Mouse (Mus musculus) megakaryocyte, embryonic 14.5 days (primary cell): ENCODE measurements around the gene Gphb5. TPM values are rescaled to one million over a fixed set of nuclear protein-coding genes. Genes with fewer than 3 reads are reported as not detected.

ENCODE experiments used
- H3K27me3 ChIP-seq: replicated peaks from 2 replicates; pipeline ENCODE3; 2012; ENCODE audit warnings: inconsistent platforms
- H3K36me3 ChIP-seq: replicated peaks from 2 replicates; pipeline ENCODE3; 2012; ENCODE audit warnings: low read length, inconsistent platforms, mixed read lengths
- H3K4me1 ChIP-seq: 2 replicates; pipeline ENCODE4 v1.6.1; 2012; ENCODE audit warnings: inconsistent platforms
- H3K4me3 ChIP-seq: replicated peaks from 2 replicates; pipeline ENCODE3; 2012; ENCODE audit warnings: moderate library complexity, mild to moderate bottlenecking, inconsistent platforms
- H3K9me3 ChIP-seq: 2 replicates; pipeline ENCODE4 v1.6.1; 2012; ENCODE audit warnings: inconsistent platforms
- FLI1 ChIP-seq: IDR thresholded peaks from 2 replicates; pipeline ENCODE4 v1.6.1; 2012; ENCODE audit warnings: low read length, inconsistent platforms, mixed read lengths
- GATA1 ChIP-seq: IDR thresholded peaks from 3 replicates; pipeline ENCODE4 v1.6.1; 2012; ENCODE audit warnings: mixed read lengths, low read length, inconsistent platforms, borderline replicate concordance
- polyA plus RNA-seq: library from polyadenylated mRNA; stranded (reverse); fragments of >175 nt; gene quantifications from 2 replicates; pipeline ENCODE4 v1.2.3, GENCODE M21; 2012; ENCODE audit warnings: low replicate concordance; ENCODE audit not compliant: insufficient read depth

Gene Gphb5
- polyA plus RNA-seq, 1 experiment, result not detected

GRCm38 (mm10) chr12:75396616-75397015 lies 20.0 kb downstream of the Gphb5 start:
- TF ChIP-seq GATA1 (no peak), FLI1 (no peak)
- peaks cover 6% of the 10 kb centered on the region for H3K4me1 ChIP-seq
- no peaks in the 10 kb centered on the region for H3K27me3 ChIP-seq
- H3K36me3 ChIP-seq, result peaks cover 22% of the 10 kb centered on the region
- H3K9me3 ChIP-seq, result no peaks in the 10 kb centered on the region
- no peak overlapping the region for H3K4me3 ChIP-seq

- no peak for TF ChIP-seq GATA1
- no peak for TF ChIP-seq FLI1
- peaks cover 11% of the 10 kb centered on the region for H3K36me3 ChIP-seq
- H3K9me3 ChIP-seq, result no peaks in the 10 kb centered on the region
- no peak overlapping the region for H3K4me3 ChIP-seq
- peaks cover 6% of the 10 kb centered on the region for H3K4me1 ChIP-seq
- no peaks in the 10 kb centered on the region for H3K27me3 ChIP-seq
Measured at GRCm38 (mm10) chr12:75394011-75394773, 22.4 kb downstream of the Gphb5 start.

DNA sequence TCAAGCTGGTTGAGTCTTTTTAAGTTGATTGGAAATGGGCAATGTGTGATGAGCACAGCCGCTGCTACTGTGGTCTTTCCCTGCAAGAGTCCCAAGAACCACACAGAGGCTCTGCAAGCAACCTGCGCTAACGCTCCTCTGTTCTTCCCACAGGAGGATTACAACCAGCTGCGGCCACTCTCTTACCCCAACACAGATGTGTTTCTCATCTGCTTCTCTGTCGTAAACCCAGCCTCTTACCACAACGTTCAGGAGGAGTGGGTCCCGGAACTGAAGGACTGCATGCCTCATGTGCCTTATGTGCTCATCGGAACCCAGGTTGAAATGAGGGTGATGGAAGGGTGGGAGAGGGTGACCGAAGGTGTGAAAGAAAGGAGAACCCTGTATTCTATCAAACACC lies 25.1 kb downstream of the Gphb5 start:
- Histone ChIP-seq H3K9me3 (no peaks in the 10 kb centered on the region), H3K27me3 (peaks cover 3% of the 10 kb centered on the region), H3K36me3 (peaks cover 8% of the 10 kb centered on the region), H3K4me1 (peaks cover 6% of the 10 kb centered on the region), H3K4me3 (no peak overlapping the region)
- TF ChIP-seq GATA1 (no peak), FLI1 (no peak)

DNA sequence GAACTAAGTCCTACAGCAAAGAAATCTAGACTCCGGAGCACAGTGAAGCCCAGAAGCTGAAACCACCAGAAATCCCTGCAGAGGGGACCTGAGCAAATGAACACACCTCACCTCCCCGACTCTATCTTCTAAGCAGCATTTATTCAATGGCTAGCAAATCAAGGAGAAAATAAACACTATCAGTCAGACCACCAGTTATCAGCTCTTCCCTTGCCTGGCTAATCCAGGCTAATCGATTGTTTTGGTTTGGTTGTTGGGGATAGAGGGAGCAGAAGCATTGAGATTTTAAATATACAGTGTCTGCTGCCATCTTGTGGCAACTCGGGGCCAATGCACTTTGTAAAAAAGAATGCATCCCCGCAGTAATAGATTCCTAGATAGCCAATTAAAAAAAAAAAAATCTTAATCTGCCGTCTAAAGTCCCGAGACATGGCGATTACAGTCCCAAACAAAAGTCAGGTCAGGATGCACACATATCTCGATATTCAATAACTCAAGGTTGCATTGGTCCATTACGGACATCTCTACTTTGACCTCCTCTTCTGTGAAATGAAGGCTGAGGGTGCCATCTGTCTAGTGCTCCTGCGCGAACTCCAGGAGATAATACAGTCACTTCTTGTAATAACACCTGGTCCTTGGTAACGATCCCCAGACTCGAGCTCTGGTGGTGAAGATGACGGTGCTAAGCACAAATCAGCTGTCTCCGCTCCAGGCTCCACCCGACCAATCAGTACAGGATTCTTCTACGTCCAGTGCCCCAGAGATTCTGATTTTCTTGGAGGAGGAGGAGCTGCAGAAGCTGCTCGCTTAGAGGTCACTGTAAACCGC lies 27.1 kb downstream of the Gphb5 start:
- H3K4me1 ChIP-seq, result peaks cover 6% of the 10 kb centered on the region
- H3K4me3 ChIP-seq, result no peak overlapping the region
- H3K9me3 ChIP-seq, result no peaks in the 10 kb centered on the region
- no peak for TF ChIP-seq GATA1
- TF ChIP-seq FLI1, result no peak
- H3K36me3 ChIP-seq, result no peaks in the 10 kb centered on the region
- H3K27me3 ChIP-seq, result peaks cover 3% of the 10 kb centered on the region

DNA sequence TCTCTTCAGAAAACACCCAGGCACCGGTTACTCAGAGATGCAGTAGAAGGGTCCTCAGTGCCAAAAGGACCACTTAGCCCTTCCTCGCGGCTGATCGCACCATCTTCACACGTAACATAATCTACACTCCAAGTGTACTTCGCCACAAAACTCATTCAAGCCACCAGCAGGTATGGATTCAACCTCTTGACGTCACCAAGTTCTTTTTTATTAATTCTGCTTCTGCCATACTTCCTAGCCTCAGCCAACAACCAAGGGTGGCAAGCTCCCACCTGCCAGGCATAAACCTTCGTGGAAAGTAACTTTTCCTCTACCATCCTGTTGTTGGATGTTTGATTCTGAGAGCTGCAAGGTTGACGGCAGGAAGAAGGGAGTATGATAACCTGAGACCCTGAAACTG lies 28.1 kb downstream of the Gphb5 start:
- Histone ChIP-seq H3K36me3 (no peaks in the 10 kb centered on the region), H3K27me3 (peaks cover 3% of the 10 kb centered on the region), H3K4me1 (peaks cover 6% of the 10 kb centered on the region), H3K4me3 (no peak overlapping the region), H3K9me3 (no peaks in the 10 kb centered on the region)
- TF ChIP-seq GATA1 (no peak), FLI1 (no peak)

DNA sequence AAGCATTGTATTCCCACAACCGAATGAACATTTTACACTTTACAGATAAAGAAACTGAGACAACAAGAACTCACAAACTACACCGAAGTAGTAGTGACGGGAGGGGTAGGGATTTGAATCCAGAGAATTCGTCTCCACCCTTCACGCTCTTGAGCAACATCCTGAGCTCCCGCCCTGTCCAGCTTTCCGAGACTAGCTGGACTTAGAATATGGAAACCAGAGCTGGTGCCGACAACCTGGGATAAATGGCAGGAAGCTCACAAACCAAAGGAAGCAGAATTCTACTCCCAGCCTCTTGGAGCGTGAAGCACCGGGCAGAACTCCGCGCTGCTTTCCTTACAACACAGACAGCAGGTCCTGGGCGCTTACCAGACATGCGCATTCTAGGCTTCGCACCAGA lies 28.7 kb downstream of the Gphb5 start:
- Histone ChIP-seq H3K27me3 (peaks cover 3% of the 10 kb centered on the region), H3K4me1 (peaks cover 2% of the 10 kb centered on the region), H3K4me3 (no peak overlapping the region), H3K36me3 (no peaks in the 10 kb centered on the region), H3K9me3 (no peaks in the 10 kb centered on the region)
- TF ChIP-seq GATA1, result no peak
- TF ChIP-seq FLI1, result no peak

GRCm38 (mm10) chr12:75387156-75387555 lies 29.4 kb downstream of the Gphb5 start:
- H3K36me3 ChIP-seq, result no peaks in the 10 kb centered on the region
- H3K4me1 ChIP-seq, result no peaks in the 10 kb centered on the region
- H3K9me3 ChIP-seq, result no peaks in the 10 kb centered on the region
- peaks cover 3% of the 10 kb centered on the region for H3K27me3 ChIP-seq
- H3K4me3 ChIP-seq, result no peak overlapping the region
- TF ChIP-seq FLI1 (no peak), GATA1 (no peak)

DNA sequence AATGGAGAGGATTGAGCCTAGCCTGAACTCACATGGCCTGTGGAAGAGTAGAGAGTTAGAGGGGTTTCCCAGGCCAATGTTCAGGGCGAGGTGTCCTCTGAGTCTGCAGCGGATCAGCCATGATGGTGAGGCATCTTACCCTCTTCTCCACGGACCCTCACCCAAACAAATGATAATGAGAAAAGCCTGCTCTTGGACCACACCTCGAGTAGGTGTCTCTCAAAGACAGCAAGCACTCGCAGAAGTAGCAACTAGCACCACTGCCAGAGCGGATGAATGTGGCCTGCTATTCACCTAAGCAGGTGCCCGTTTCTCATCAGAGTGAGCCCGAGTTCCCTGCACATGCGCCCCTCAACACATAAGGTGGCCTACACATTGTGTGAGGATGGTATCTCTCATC lies 29.9 kb downstream of the Gphb5 start:
- H3K27me3 ChIP-seq, result peaks cover 3% of the 10 kb centered on the region
- no peak for TF ChIP-seq GATA1
- TF ChIP-seq FLI1, result no peak
- no peaks in the 10 kb centered on the region for H3K9me3 ChIP-seq
- no peaks in the 10 kb centered on the region for H3K4me1 ChIP-seq
- H3K36me3 ChIP-seq, result no peaks in the 10 kb centered on the region
- no peak overlapping the region for H3K4me3 ChIP-seq

- peaks cover 4% of the 10 kb centered on the region; the same call in 1 of the 2 replicates for H3K9me3 ChIP-seq
- H3K27me3 ChIP-seq, result no peaks in the 10 kb centered on the region
- H3K4me3 ChIP-seq, result no peak overlapping the region
- TF ChIP-seq GATA1 (no peak), FLI1 (no peak)
- no peaks in the 10 kb centered on the region for H3K4me1 ChIP-seq
- H3K36me3 ChIP-seq, result no peaks in the 10 kb centered on the region
Measured at GRCm38 (mm10) chr12:75376126-75376525, 40.5 kb downstream of the Gphb5 start.

DNA sequence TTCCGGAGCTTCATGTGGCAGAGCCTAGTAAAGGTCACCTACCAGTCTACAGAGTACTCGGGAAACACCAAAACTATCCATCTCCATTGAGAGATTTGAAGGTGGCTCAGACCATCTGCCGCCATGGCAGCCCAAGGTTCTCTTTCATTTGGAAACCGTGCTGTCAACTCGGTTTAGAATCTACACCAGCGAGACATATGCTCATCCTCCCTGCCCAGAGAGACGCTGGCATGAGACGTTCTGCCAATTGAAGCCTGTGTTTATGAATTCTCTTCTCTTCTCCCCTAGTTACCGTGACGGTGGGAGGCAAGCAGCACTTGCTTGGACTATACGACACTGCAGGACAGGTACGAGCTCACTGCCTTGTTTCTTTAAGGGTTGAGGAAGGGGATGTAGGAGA lies 41.5 kb downstream of the Gphb5 start:
- H3K4me1 ChIP-seq, result no peaks in the 10 kb centered on the region
- TF ChIP-seq GATA1 (no peak), FLI1 (no peak)
- no peaks in the 10 kb centered on the region for H3K27me3 ChIP-seq

More for the DNA sequence above, 41.5 kb downstream of the Gphb5 start:
- H3K36me3 ChIP-seq, result no peaks in the 10 kb centered on the region
- peaks cover 4% of the 10 kb centered on the region; the same call in 1 of the 2 replicates for H3K9me3 ChIP-seq
- no peak overlapping the region for H3K4me3 ChIP-seq
